Mouse (Mus musculus) stomach, embryonic 14.5 days (tissue): ENCODE results near the gene Tusc2. TPM values are rescaled to one million over a fixed set of nuclear protein-coding genes. Genes with fewer than 3 reads are reported as not detected.
A peak's percentile ranks its signal among the peaks of the same experiment; 100 is the strongest.

Source experiments
- ATAC-seq: fragments of 200-750 bp; cut with Nextera tagmentation; 2 replicates; pipeline ENCODE4 v1.8.0; 2017; ENCODE audit warnings: low read depth, moderate TSS enrichment; ENCODE audit not compliant: insufficient number of reproducible peaks, insufficient read depth, low FRiP score
- H3K27ac ChIP-seq: fragments of 300-500 bp; sonication (generic); 2 replicates; pipeline ENCODE4 v1.5.1; 2014; ENCODE audit warnings: mild to moderate bottlenecking, low read length, moderate library complexity, mixed read lengths
- H3K27me3 ChIP-seq: fragments of 300-500 bp; sonication (generic); 2 replicates; pipeline ENCODE4 v1.6.1; 2014; ENCODE audit warnings: low read length, control low read depth, mixed read lengths; ENCODE audit not compliant: control insufficient read depth, insufficient read depth
- H3K36me3 ChIP-seq: fragments of 300-500 bp; sonication (generic); 2 replicates; pipeline ENCODE4 v1.6.1; 2014; ENCODE audit warnings: mild to moderate bottlenecking, control low read depth, low read length, moderate library complexity, mixed read lengths; ENCODE audit not compliant: control insufficient read depth, insufficient read depth
- H3K4me1 ChIP-seq: fragments of 300-500 bp; sonication (generic); 2 replicates; pipeline ENCODE4 v1.6.1; 2014; ENCODE audit warnings: low read length, control low read depth, mixed read lengths; ENCODE audit not compliant: control insufficient read depth, insufficient read depth
- H3K4me2 ChIP-seq: fragments of 300-500 bp; sonication (generic); replicated peaks from 2 replicates; pipeline ENCODE4 v1.6.1; 2014; ENCODE audit warnings: low read depth, low read length, control low read depth
- H3K4me3 ChIP-seq: fragments of 300-500 bp; sonication (generic); 2 replicates; pipeline ENCODE4 v1.5.1; 2014; ENCODE audit warnings: low read depth, low read length, control low read depth
- H3K9ac ChIP-seq: fragments of 300-500 bp; sonication (generic); replicated peaks from 2 replicates; pipeline ENCODE4 v1.6.1; 2014; ENCODE audit warnings: low read depth, mild to moderate bottlenecking, control low read depth, low read length, moderate library complexity, mixed read lengths
- H3K9me3 ChIP-seq: fragments of 300-500 bp; sonication (generic); 2 replicates; pipeline ENCODE4 v1.6.1; 2016; ENCODE audit warnings: low read depth, low read length, control low read depth; ENCODE audit not compliant: control insufficient read depth
- WGBS: fragments of 180-500 bp; shearing (Covaris S2); extraction: QIAGEN DNeasy Blood & Tissue Kit; methylation state at CpG from one replicate; pipeline ENCODE4 v1.1.7; 2014; 5-methylcytosine and 5-hydroxymethylcytosine counted together
- polyA plus RNA-seq: library from polyadenylated mRNA; unstranded; fragments of >200 nt; fragmentation: Nextera tagmentation; extraction: Ambion mirVana; gene quantifications from 2 replicates; pipeline ENCODE4 v1.2.1, GENCODE M21; 2014

Tusc2 gene
- polyA plus RNA-seq, 1 experiment from 2014 or later = 36.2 TPM

GRCm38 (mm10) chr9:107583174-107583573, 20.1 kb downstream of the Tusc2 start:
- no peak for ATAC-seq
- Histone ChIP-seq H3K4me1 (peaks cover 11% of the 10 kb centered on the region), H3K4me2 (no peak overlapping the region), H3K4me3 (no peak overlapping the region), H3K9me3 (no peaks in the 10 kb centered on the region), H3K27ac (no peak overlapping the region), H3K27me3 (no peaks in the 10 kb centered on the region), H3K9ac (no peak overlapping the region), H3K36me3 (no peaks in the 10 kb centered on the region; the same call in 1 of the 2 replicates)
- 90% methylated on average over 14 of the region's 14 CpGs for WGBS

DNA sequence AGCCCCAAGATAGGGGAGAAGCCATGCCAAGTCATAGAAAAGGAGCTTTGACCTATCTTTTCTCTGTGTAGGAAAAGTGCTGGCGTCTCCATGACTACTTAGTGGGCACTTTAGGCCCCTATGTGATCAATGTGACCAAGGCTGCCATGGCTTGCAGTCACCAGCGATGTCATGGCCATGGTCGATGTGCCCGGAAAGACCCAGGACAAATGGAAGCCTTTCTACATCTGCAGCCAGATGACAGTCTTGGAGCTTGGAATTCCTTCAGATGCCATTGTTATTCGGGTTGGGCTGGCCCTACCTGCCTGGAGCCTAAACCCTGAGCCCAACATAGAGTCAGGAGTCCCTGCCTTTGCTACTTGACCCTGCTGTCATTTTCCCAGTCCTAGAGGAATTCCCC, 23.4 kb downstream of the Tusc2 start:
- no peak for ATAC-seq
- H3K27ac ChIP-seq = no peak overlapping the region
- H3K9ac ChIP-seq = no peak overlapping the region
- no peak overlapping the region for H3K4me3 ChIP-seq
- peaks cover 19% of the 10 kb centered on the region for H3K36me3 ChIP-seq
- H3K4me1 ChIP-seq = peaks cover 13% of the 10 kb centered on the region
- H3K4me2 ChIP-seq = no peak overlapping the region
- no peaks in the 10 kb centered on the region for H3K9me3 ChIP-seq
- no peaks in the 10 kb centered on the region for H3K27me3 ChIP-seq
- WGBS = 85% methylated on average over 5 of the region's 5 CpGs

- 12% methylated on average over 46 of the region's 46 CpGs for WGBS
- H3K27me3 ChIP-seq = no peaks in the 10 kb centered on the region
- ATAC-seq = peak; percentile 98
- peaks cover 26% of the 10 kb centered on the region for H3K36me3 ChIP-seq
- no peak within 1 kb of the TSS for H3K27ac ChIP-seq
- peaks cover 10% of the 10 kb centered on the region for H3K4me1 ChIP-seq
- H3K9ac ChIP-seq = peak within 1 kb of the TSS; percentile 61
- no peaks in the 10 kb centered on the region for H3K9me3 ChIP-seq
- H3K4me3 ChIP-seq = peak within 1 kb of the TSS; percentile 69
- H3K4me2 ChIP-seq = peak within 1 kb of the TSS; percentile 78
These were observed 24.1 kb downstream of the Tusc2 start, which contains the start of gene Ifrd2 for GRCm38 (mm10) chr9:107586974-107587832. Ifrd2 (plus strand) TSS chr9:107587642.

GRCm38 (mm10) chr9:107587833-107588639, 25.0 kb downstream of the Tusc2 start:
- Histone ChIP-seq H3K36me3 (peaks cover 32% of the 10 kb centered on the region), H3K4me1 (peaks cover 10% of the 10 kb centered on the region), H3K4me3 (peak overlapping the region; percentile 69), H3K4me2 (peak overlapping the region; percentile 78), H3K9ac (peak overlapping the region; percentile 61), H3K27ac (no peak overlapping the region), H3K9me3 (no peaks in the 10 kb centered on the region), H3K27me3 (no peaks in the 10 kb centered on the region)
- ATAC-seq = no peak
- 3% methylated on average over 33 of the region's 33 CpGs for WGBS

- no peak overlapping the region for H3K9ac ChIP-seq
- 79% methylated on average over 25 of the region's 25 CpGs for WGBS
These were observed 27.2 kb downstream of the Tusc2 start for GRCm38 (mm10) chr9:107590058-107590772.

DNA sequence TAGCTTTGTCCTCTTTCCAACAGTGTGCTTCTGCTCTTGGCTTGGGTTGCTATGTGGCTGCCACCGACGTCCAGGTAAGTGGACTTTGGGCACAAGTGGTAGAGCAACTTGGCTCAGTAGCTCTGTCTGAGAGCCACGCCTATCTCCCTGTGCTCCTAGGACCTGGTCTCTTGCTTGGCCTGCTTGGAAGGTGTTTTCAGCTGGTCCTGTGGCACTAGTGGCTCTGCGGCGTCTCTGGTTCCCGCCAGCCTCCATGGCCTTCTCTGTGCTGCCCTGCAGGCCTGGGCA, 27.7 kb downstream of the Tusc2 start:
- WGBS = 89% methylated on average over 6 of the region's 6 CpGs

More at GRCm38 (mm10) chr9:107590058-107590772, 27.2 kb downstream of the Tusc2 start:
- H3K4me2 ChIP-seq = 0 out of 2 replicates have a peak overlapping the region, but pooled peaks have one; percentile 5
- H3K27me3 ChIP-seq = no peaks in the 10 kb centered on the region
- H3K4me3 ChIP-seq = no peak overlapping the region
- H3K9me3 ChIP-seq = no peaks in the 10 kb centered on the region
- 0 out of 2 replicates have a peak overlapping the region, but pooled peaks have one; percentile 27 for H3K27ac ChIP-seq
- no peak; the same call in 1 of the 2 replicates for ATAC-seq
- peaks cover 10% of the 10 kb centered on the region for H3K4me1 ChIP-seq
- peaks cover 38% of the 10 kb centered on the region for H3K36me3 ChIP-seq

DNA sequence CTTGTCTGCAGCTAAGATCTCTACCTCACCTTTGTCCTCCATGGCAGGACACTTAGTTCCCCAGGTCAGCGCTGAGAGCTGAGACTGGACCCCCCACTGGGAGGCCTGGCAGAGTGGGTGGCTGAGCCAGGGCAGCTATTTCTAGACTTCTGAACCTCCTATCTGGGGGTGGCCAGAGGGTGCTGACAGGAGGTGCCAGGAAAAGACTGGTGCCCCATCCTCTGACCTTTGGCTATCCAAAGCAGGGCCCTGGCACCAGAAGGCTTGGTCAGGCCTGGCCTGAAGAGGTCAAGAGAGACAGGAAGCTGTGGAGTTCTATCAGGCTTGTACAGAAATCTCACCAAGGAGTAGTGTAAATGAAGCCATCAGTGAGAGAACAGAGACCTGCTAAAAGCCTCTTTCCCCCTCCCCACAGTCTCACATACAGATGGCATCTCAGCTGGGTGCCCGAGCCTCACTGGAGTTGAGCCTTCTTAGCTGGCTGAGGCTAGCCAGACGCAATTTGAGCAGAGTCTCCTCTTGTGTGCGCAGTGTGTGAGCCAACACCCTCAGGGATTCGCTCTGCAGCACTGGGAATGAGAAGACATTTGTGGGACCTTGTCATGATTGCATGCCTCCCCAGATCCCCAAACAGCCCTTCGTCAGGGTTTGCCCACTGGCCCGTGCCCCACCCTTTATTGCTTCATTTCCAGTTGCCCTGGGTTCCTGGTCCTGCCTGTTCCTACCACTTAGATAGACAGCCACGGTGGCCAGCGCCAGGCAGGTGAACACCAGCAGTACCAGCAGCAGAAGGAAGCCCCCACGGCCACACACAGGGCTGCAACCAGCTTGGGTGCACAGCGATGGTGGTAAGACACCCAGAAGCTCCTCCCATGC, 30.3 kb downstream of the Tusc2 start:
- no peaks in the 10 kb centered on the region for H3K9me3 ChIP-seq
- H3K4me1 ChIP-seq = peaks cover 7% of the 10 kb centered on the region
- no peaks in the 10 kb centered on the region for H3K27me3 ChIP-seq
- no peak overlapping the region for H3K4me3 ChIP-seq
- no peak overlapping the region for H3K27ac ChIP-seq
- WGBS = 82% methylated on average over 11 of the region's 11 CpGs
- H3K9ac ChIP-seq = no peak overlapping the region
- peaks cover 42% of the 10 kb centered on the region for H3K36me3 ChIP-seq
- ATAC-seq = no peak
- no peak overlapping the region for H3K4me2 ChIP-seq

More for the DNA sequence above, 27.7 kb downstream of the Tusc2 start:
- no peaks in the 10 kb centered on the region for H3K9me3 ChIP-seq
- peaks cover 38% of the 10 kb centered on the region for H3K36me3 ChIP-seq
- H3K4me1 ChIP-seq = peaks cover 10% of the 10 kb centered on the region
- H3K27me3 ChIP-seq = no peaks in the 10 kb centered on the region
- no peak overlapping the region for H3K27ac ChIP-seq
- H3K9ac ChIP-seq = no peak overlapping the region
- no peak for ATAC-seq
- no peak overlapping the region for H3K4me3 ChIP-seq
- 0 out of 2 replicates have a peak overlapping the region, but pooled peaks have one; percentile 5 for H3K4me2 ChIP-seq
